Mouse (Mus musculus) forebrain, embryonic 12.5 days (tissue): ENCODE measurements around the gene Ptms. TPM values are rescaled to one million over a fixed set of nuclear protein-coding genes. Genes with fewer than 3 reads are reported as not detected.

Experiments
- ATAC-seq: fragments of 200-750 bp; cut with Nextera tagmentation; 2 replicates; pipeline ENCODE4 v1.8.0; 2017; ENCODE audit warnings: moderate TSS enrichment; ENCODE audit not compliant: low FRiP score
- H3K27ac ChIP-seq: fragments of 300-500 bp; sonication (generic); 2 replicates; pipeline ENCODE4 v1.5.1; 2016; ENCODE audit warnings: mild to moderate bottlenecking
- H3K27me3 ChIP-seq: fragments of 300-500 bp; sonication (generic); 2 replicates; pipeline ENCODE4 v1.6.1; 2016; ENCODE audit warnings: mild to moderate bottlenecking
- H3K36me3 ChIP-seq: fragments of 300-500 bp; sonication (generic); replicated peaks from 2 replicates; pipeline ENCODE4 v1.6.1; 2016; ENCODE audit warnings: mild to moderate bottlenecking
- H3K4me1 ChIP-seq: fragments of 300-500 bp; sonication (generic); 2 replicates; pipeline ENCODE4 v1.6.1; 2016
- H3K4me2 ChIP-seq: fragments of 300-500 bp; sonication (generic); 2 replicates; pipeline ENCODE4 v1.6.1; 2016; ENCODE audit warnings: mild to moderate bottlenecking, moderate library complexity
- H3K4me3 ChIP-seq: fragments of 300-500 bp; sonication (generic); replicated peaks from 2 replicates; pipeline ENCODE4 v1.5.1; 2016; ENCODE audit warnings: mild to moderate bottlenecking
- H3K9ac ChIP-seq: fragments of 300-500 bp; sonication (generic); 2 replicates; pipeline ENCODE4 v1.6.1; 2016; ENCODE audit warnings: mild to moderate bottlenecking
- H3K9me3 ChIP-seq: fragments of 300-500 bp; sonication (generic); 2 replicates; pipeline ENCODE4 v1.6.1; 2016
- WGBS: fragments of 180-500 bp; shearing (Covaris S2); methylation state at CpG from one replicate; pipeline ENCODE4 v1.1.7; 2016; 5-methylcytosine and 5-hydroxymethylcytosine counted together
- polyA plus RNA-seq: library from polyadenylated mRNA; unstranded; fragments of >200 nt; fragmentation: Nextera tagmentation; extraction: Ambion mirVana; gene quantifications from 2 replicates; pipeline ENCODE4 v1.2.1, GENCODE M21; 2016

Gene Ptms
- polyA plus RNA-seq, result 516 and 526 TPM in 2 replicates

DNA sequence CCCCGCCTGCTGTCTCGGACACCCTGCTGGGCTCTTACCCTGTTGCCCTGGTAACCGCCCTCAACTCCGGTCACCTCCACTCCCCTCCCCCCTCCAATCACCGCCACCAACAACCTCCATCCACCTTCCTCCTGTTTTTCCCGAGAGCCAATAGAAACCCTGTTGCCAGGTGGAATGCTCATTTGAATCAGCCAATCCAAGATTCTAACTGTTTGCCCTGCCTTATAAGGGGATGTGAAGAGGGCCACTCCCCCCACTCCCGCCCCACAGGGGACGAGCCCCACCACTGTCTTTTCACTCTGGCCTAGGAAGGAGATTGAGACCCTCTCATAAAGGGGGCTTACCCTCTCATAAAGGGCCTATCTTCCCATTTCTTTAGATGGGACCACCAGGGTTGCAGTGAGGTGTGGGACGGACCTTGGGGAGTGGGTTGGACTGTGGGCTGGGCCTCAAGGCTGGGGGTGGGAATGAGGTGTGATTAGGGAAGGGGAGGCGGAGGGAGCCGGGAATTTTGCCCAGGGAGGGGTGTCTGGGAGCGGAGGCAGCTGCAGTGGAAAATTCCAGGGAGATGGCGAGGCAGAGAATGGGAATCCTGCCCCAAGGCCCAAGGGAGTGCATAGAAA, at the start of gene Ptms:
Ptms (minus strand) TSS at position 409 of the 623 bp plus-strand sequence.
- H3K9me3 ChIP-seq, result no peaks in the 10 kb centered on the region
- H3K27ac ChIP-seq, result peak within 1 kb of the TSS; percentile 100
- WGBS, result under 1% methylated on average over 13 of the region's 13 CpGs
- H3K27me3 ChIP-seq, result no peaks in the 10 kb centered on the region
- peak; percentile 86 for ATAC-seq
- H3K9ac ChIP-seq, result peak within 1 kb of the TSS; percentile 100; the same call in 1 of the 2 replicates
- peaks cover 3% of the 10 kb centered on the region for H3K36me3 ChIP-seq
- peaks cover 52% of the 10 kb centered on the region for H3K4me1 ChIP-seq
- peak within 1 kb of the TSS; percentile 100 for H3K4me2 ChIP-seq
- peak within 1 kb of the TSS; percentile 25 for H3K4me3 ChIP-seq

DNA sequence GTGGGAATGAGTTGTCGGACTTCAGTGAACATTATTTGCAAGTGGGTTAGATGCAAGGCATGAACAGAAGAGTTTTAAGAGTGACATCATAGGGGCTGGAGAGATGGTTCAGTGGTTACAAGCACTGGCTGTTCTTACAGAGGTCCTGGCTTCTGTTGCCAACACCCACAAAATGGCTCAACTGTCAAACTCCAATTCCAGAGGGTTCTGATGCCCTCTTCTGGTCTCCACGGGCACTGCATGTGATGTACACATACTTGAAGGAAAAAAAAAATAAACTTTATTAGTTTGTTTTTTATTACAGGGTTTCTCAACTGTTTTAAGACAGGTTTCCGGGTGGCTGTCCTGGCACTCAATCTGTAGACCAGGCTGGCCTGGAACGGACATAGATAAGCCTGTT, 47.9 kb upstream of the Ptms start:
- Histone ChIP-seq H3K9me3 (no peaks in the 10 kb centered on the region), H3K36me3 (peaks cover 7% of the 10 kb centered on the region), H3K27me3 (peaks cover 6% of the 10 kb centered on the region; the same call in 1 of the 2 replicates), H3K27ac (no peak overlapping the region), H3K4me3 (no peak overlapping the region), H3K9ac (no peak overlapping the region), H3K4me1 (peaks cover 17% of the 10 kb centered on the region), H3K4me2 (no peak overlapping the region)
- 71% methylated on average over 4 of the region's 4 CpGs for WGBS
- ATAC-seq, result no peak

GRCm38 (mm10) chr6:124966466-124967118, 46.7 kb upstream of the Ptms start:
- WGBS, result 97% methylated on average over 7 of the region's 7 CpGs
- Histone ChIP-seq H3K9ac (no peak overlapping the region), H3K4me2 (peak overlapping the region; percentile 90), H3K27me3 (peaks cover 6% of the 10 kb centered on the region; the same call in 1 of the 2 replicates), H3K36me3 (peaks cover 15% of the 10 kb centered on the region), H3K4me1 (peaks cover 17% of the 10 kb centered on the region), H3K27ac (no peak overlapping the region), H3K9me3 (no peaks in the 10 kb centered on the region), H3K4me3 (peak overlapping the region; percentile 81)
- ATAC-seq, result no peak

DNA sequence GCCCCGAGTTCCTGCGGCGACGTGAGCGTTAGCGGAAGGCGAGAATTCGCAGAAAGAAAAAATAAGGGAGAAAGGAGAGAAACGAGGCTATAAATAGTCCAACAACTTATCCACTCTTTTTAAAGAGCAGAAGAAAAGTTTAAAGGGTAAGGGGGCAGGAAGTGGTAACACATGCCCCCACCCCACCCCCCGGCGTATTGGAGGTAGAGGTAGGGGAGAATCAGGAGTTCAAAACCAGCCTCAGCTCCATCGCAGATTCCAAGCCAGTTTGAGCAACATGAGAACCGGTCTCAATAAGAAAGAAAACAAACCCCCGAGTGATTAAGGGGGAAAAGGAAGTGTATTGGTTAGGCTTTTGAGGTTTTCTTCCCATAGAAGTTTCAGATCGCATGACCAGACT, 45.8 kb upstream of the Ptms start:
- H3K4me3 ChIP-seq, result peak overlapping the region; percentile 81
- peak overlapping the region; percentile 87 for H3K9ac ChIP-seq
- peaks cover 3% of the 10 kb centered on the region; the same call in 1 of the 2 replicates for H3K27me3 ChIP-seq
- peak overlapping the region; percentile 90 for H3K4me2 ChIP-seq
- H3K27ac ChIP-seq, result peak overlapping the region; percentile 90
- 15% methylated on average over 15 of the region's 15 CpGs for WGBS
- H3K36me3 ChIP-seq, result peaks cover 23% of the 10 kb centered on the region
- peaks cover 17% of the 10 kb centered on the region for H3K4me1 ChIP-seq
- no peak for ATAC-seq
- H3K9me3 ChIP-seq, result no peaks in the 10 kb centered on the region

GRCm38 (mm10) chr6:124965088-124965719, 45.3 kb upstream of the Ptms start, which contains the start of gene Cops7a:
Gene Cops7a (minus strand): TSS chr6:124965538.
- Histone ChIP-seq H3K9me3 (no peaks in the 10 kb centered on the region), H3K27ac (peak within 1 kb of the TSS; percentile 90), H3K36me3 (peaks cover 28% of the 10 kb centered on the region), H3K4me2 (peak within 1 kb of the TSS; percentile 90), H3K9ac (peak within 1 kb of the TSS; percentile 87), H3K4me1 (peaks cover 17% of the 10 kb centered on the region), H3K27me3 (peaks cover 3% of the 10 kb centered on the region; the same call in 1 of the 2 replicates), H3K4me3 (peak within 1 kb of the TSS; percentile 81)
- ATAC-seq, result peak; percentile 94
- 0% methylated on average over 68 of the region's 68 CpGs for WGBS

GRCm38 (mm10) chr6:124964638-124965037, 44.7 kb upstream of the Ptms start:
- H3K9ac ChIP-seq, result peak overlapping the region; percentile 87
- 0 out of 2 replicates have a peak, but pooled peaks cover under 1% of the 10 kb centered on the region for H3K27me3 ChIP-seq
- peak overlapping the region; percentile 81 for H3K4me3 ChIP-seq
- H3K4me2 ChIP-seq, result peak overlapping the region; percentile 90
- WGBS, result 39% methylated on average over 16 of the region's 16 CpGs
- H3K36me3 ChIP-seq, result peaks cover 34% of the 10 kb centered on the region
- peak; percentile 31 for ATAC-seq
- H3K4me1 ChIP-seq, result peaks cover 17% of the 10 kb centered on the region
- peak overlapping the region; percentile 90; the same call in 1 of the 2 replicates for H3K27ac ChIP-seq
- H3K9me3 ChIP-seq, result no peaks in the 10 kb centered on the region

GRCm38 (mm10) chr6:124961021-124961420, 41.1 kb upstream of the Ptms start:
- Histone ChIP-seq H3K27me3 (no peaks in the 10 kb centered on the region), H3K4me2 (no peak overlapping the region), H3K9ac (no peak overlapping the region), H3K36me3 (peaks cover 56% of the 10 kb centered on the region), H3K27ac (no peak overlapping the region), H3K4me3 (no peak overlapping the region), H3K9me3 (no peaks in the 10 kb centered on the region), H3K4me1 (peaks cover 11% of the 10 kb centered on the region)
- WGBS, result 93% methylated on average over 12 of the region's 12 CpGs
- no peak for ATAC-seq

DNA sequence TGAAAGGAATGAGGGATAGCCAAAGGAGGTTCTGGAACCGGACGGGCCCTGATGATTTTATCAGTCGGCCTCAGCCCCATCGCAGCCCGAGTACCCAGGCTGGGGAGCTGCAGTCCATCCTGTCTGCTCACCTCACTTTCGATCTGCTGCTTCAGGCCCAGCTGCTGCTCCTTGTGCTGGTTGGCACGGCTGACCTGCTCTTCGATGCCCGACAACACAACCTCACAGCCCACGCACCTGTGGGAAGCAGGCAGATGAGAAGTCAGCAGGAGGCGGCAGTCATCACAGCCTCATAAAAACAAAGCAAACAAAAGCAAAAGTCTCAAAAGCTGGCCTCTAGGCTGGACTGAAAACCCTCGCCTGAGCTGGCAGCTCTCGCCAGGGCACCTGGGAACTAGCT, 40.1 kb upstream of the Ptms start:
- H3K27ac ChIP-seq, result no peak overlapping the region
- no peak overlapping the region for H3K4me2 ChIP-seq
- H3K4me1 ChIP-seq, result peaks cover 9% of the 10 kb centered on the region
- H3K36me3 ChIP-seq, result peaks cover 58% of the 10 kb centered on the region
- no peaks in the 10 kb centered on the region for H3K9me3 ChIP-seq
- H3K27me3 ChIP-seq, result no peaks in the 10 kb centered on the region
- no peak for ATAC-seq
- WGBS, result 92% methylated on average over 13 of the region's 13 CpGs
- no peak overlapping the region for H3K4me3 ChIP-seq
- H3K9ac ChIP-seq, result no peak overlapping the region

- Histone ChIP-seq H3K4me3 (no peak overlapping the region), H3K9me3 (no peaks in the 10 kb centered on the region), H3K27ac (no peak overlapping the region), H3K27me3 (no peaks in the 10 kb centered on the region), H3K9ac (no peak overlapping the region), H3K4me1 (no peaks in the 10 kb centered on the region), H3K4me2 (no peak overlapping the region), H3K36me3 (peaks cover 58% of the 10 kb centered on the region)
- whole genome bisulfite sequencing, result 80% methylated on average over 3 of the region's 3 CpGs
- no peak for ATAC-seq
These were observed 38.2 kb upstream of the Ptms start for GRCm38 (mm10) chr6:124958127-124958526.

DNA sequence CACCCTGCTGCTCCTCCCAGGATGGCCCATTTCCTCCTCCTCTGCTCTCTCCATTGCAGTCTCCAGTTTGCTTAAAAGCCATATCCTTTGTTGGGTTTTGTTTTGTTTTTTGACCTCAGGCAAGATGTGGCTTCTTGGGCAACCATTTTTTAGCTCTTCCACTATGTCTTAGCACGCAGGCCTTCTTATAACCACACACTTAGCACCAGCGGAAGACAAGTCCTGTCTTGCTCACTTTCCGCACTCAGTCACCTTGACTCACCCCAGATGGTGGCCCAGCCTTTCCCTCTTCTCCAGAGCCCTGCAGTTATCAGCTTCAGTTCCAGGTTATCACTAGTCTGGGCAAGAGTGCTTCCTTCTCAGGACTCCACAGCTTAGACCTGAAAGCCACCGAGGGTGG, 35.3 kb upstream of the Ptms start:
- H3K4me1 ChIP-seq, result no peaks in the 10 kb centered on the region
- no peak overlapping the region for H3K4me3 ChIP-seq
- peaks cover 38% of the 10 kb centered on the region for H3K36me3 ChIP-seq
- ATAC-seq, result no peak
- no peak overlapping the region for H3K9ac ChIP-seq
- WGBS, result 96% methylated on average over 4 of the region's 4 CpGs
- no peak overlapping the region for H3K4me2 ChIP-seq
- no peak overlapping the region for H3K27ac ChIP-seq
- no peaks in the 10 kb centered on the region for H3K27me3 ChIP-seq
- no peaks in the 10 kb centered on the region for H3K9me3 ChIP-seq

- Histone ChIP-seq H3K9me3 (no peaks in the 10 kb centered on the region), H3K4me2 (no peak overlapping the region), H3K36me3 (peaks cover 27% of the 10 kb centered on the region), H3K27ac (no peak overlapping the region), H3K27me3 (no peaks in the 10 kb centered on the region), H3K4me3 (no peak overlapping the region), H3K4me1 (no peaks in the 10 kb centered on the region), H3K9ac (no peak overlapping the region)
- 88% methylated on average over 2 of the region's 2 CpGs for WGBS
- no peak for ATAC-seq
These were observed 34.2 kb upstream of the Ptms start for GRCm38 (mm10) chr6:124953991-124954715.

DNA sequence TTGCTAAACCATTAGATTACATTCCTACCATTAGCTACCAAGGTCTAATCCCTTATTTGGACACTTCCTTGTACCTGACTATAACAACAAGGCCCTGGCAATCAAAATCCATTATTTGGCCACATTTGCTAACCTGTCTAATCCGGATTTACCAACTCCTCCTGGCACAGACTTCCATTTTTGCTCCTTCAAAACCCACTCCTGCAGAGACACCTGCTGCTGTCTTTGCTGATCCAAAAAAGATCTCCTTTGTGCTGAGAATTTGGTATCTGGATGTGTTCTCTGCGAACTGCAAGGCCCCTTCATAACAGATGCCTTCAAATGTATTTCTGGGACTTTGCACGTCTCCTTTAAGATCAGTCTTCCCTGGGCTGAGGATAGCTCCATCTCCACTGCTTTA, 23.6 kb upstream of the Ptms start:
- no peaks in the 10 kb centered on the region for H3K4me1 ChIP-seq
- no peaks in the 10 kb centered on the region for H3K9me3 ChIP-seq
- ATAC-seq, result no peak
- 89% methylated on average over 3 of the region's 3 CpGs for WGBS
- no peak overlapping the region for H3K27ac ChIP-seq
- no peak overlapping the region for H3K4me3 ChIP-seq
- H3K9ac ChIP-seq, result no peak overlapping the region
- H3K36me3 ChIP-seq, result peaks cover 8% of the 10 kb centered on the region
- no peak overlapping the region for H3K4me2 ChIP-seq
- H3K27me3 ChIP-seq, result no peaks in the 10 kb centered on the region
